Mouse (Mus musculus) forebrain, embryonic 12.5 days (tissue): ENCODE data around the gene Aicda. TPM values are rescaled to one million over a fixed set of nuclear protein-coding genes. Genes with fewer than 3 reads are reported as not detected.

Experiments
- ATAC-seq: fragments of 200-750 bp; cut with Nextera tagmentation; 2 replicates; pipeline ENCODE4 v1.8.0; 2017; ENCODE audit warnings: moderate TSS enrichment; ENCODE audit not compliant: low FRiP score
- H3K27ac ChIP-seq: fragments of 300-500 bp; sonication (generic); 2 replicates; pipeline ENCODE4 v1.5.1; 2016; ENCODE audit warnings: mild to moderate bottlenecking
- H3K27me3 ChIP-seq: fragments of 300-500 bp; sonication (generic); 2 replicates; pipeline ENCODE4 v1.6.1; 2016; ENCODE audit warnings: mild to moderate bottlenecking
- H3K36me3 ChIP-seq: fragments of 300-500 bp; sonication (generic); replicated peaks from 2 replicates; pipeline ENCODE4 v1.6.1; 2016; ENCODE audit warnings: mild to moderate bottlenecking
- H3K4me1 ChIP-seq: fragments of 300-500 bp; sonication (generic); 2 replicates; pipeline ENCODE4 v1.6.1; 2016
- H3K4me2 ChIP-seq: fragments of 300-500 bp; sonication (generic); 2 replicates; pipeline ENCODE4 v1.6.1; 2016; ENCODE audit warnings: mild to moderate bottlenecking, moderate library complexity
- H3K4me3 ChIP-seq: fragments of 300-500 bp; sonication (generic); replicated peaks from 2 replicates; pipeline ENCODE4 v1.5.1; 2016; ENCODE audit warnings: mild to moderate bottlenecking
- H3K9ac ChIP-seq: fragments of 300-500 bp; sonication (generic); 2 replicates; pipeline ENCODE4 v1.6.1; 2016; ENCODE audit warnings: mild to moderate bottlenecking
- H3K9me3 ChIP-seq: fragments of 300-500 bp; sonication (generic); 2 replicates; pipeline ENCODE4 v1.6.1; 2016
- WGBS: fragments of 180-500 bp; shearing (Covaris S2); methylation state at CpG from one replicate; pipeline ENCODE4 v1.1.7; 2016; 5-methylcytosine and 5-hydroxymethylcytosine counted together
- polyA plus RNA-seq: library from polyadenylated mRNA; unstranded; fragments of >200 nt; fragmentation: Nextera tagmentation; extraction: Ambion mirVana; gene quantifications from 2 replicates; pipeline ENCODE4 v1.2.1, GENCODE M21; 2016

Gene Aicda
- polyA plus RNA-seq, 1 experiment from 2014 or later: not detected

GRCm38 (mm10) chr6:122606661-122607060 is 53.1 kb downstream of the Aicda start:
- no peaks in the 10 kb centered on the region for H3K36me3 ChIP-seq
- no peaks in the 10 kb centered on the region for H3K27me3 ChIP-seq
- WGBS: 96% methylated on average over 11 of the region's 11 CpGs
- ATAC-seq: no peak
- no peak overlapping the region for H3K27ac ChIP-seq
- H3K4me2 ChIP-seq: no peak overlapping the region
- peaks cover 8% of the 10 kb centered on the region for H3K4me1 ChIP-seq
- H3K9me3 ChIP-seq: no peaks in the 10 kb centered on the region
- H3K4me3 ChIP-seq: no peak overlapping the region
- no peak overlapping the region for H3K9ac ChIP-seq

GRCm38 (mm10) chr6:122607700-122608099 is 54.1 kb downstream of the Aicda start:
- H3K9ac ChIP-seq: no peak overlapping the region
- no peak overlapping the region for H3K4me3 ChIP-seq
- WGBS: 93% methylated on average over 12 of the region's 12 CpGs
- ATAC-seq: no peak
- H3K27me3 ChIP-seq: no peaks in the 10 kb centered on the region
- H3K4me2 ChIP-seq: no peak overlapping the region
- peaks cover under 1% of the 10 kb centered on the region for H3K4me1 ChIP-seq
- H3K27ac ChIP-seq: no peak overlapping the region
- no peaks in the 10 kb centered on the region for H3K9me3 ChIP-seq
- H3K36me3 ChIP-seq: no peaks in the 10 kb centered on the region

GRCm38 (mm10) chr6:122608434-122609376 is 55.1 kb downstream of the Aicda start:
- no peak overlapping the region for H3K4me2 ChIP-seq
- no peak for ATAC-seq
- no peaks in the 10 kb centered on the region for H3K9me3 ChIP-seq

GRCm38 (mm10) chr6:122609377-122609728 is 55.8 kb downstream of the Aicda start:
- no peak for ATAC-seq
- Histone ChIP-seq H3K4me2 (no peak overlapping the region), H3K36me3 (no peaks in the 10 kb centered on the region), H3K27me3 (no peaks in the 10 kb centered on the region), H3K4me1 (no peaks in the 10 kb centered on the region), H3K9me3 (no peaks in the 10 kb centered on the region), H3K27ac (no peak overlapping the region), H3K4me3 (no peak overlapping the region), H3K9ac (no peak overlapping the region)
- 83% methylated on average over 9 of the region's 9 CpGs for WGBS

More at GRCm38 (mm10) chr6:122608434-122609376, 55.1 kb downstream of the Aicda start:
- Histone ChIP-seq H3K36me3 (no peaks in the 10 kb centered on the region), H3K4me1 (no peaks in the 10 kb centered on the region), H3K9ac (no peak overlapping the region), H3K27me3 (no peaks in the 10 kb centered on the region), H3K27ac (no peak overlapping the region), H3K4me3 (no peak overlapping the region)
- WGBS: 79% methylated on average over 10 of the region's 10 CpGs

- WGBS: 65% methylated on average over 14 of the region's 14 CpGs
- no peak within 1 kb of the TSS for H3K9ac ChIP-seq
- H3K27ac ChIP-seq: no peak within 1 kb of the TSS
- H3K4me1 ChIP-seq: no peaks in the 10 kb centered on the region
- H3K4me2 ChIP-seq: no peak within 1 kb of the TSS
- no peaks in the 10 kb centered on the region for H3K27me3 ChIP-seq
- no peaks in the 10 kb centered on the region for H3K36me3 ChIP-seq
- no peaks in the 10 kb centered on the region for H3K9me3 ChIP-seq
- no peak within 1 kb of the TSS for H3K4me3 ChIP-seq
- no peak for ATAC-seq
Observed at GRCm38 (mm10) chr6:122609771-122610170, 56.2 kb downstream of the Aicda start, which contains the start of gene Gdf3. Gene Gdf3, minus strand, starts transcription at chr6:122610087.

GRCm38 (mm10) chr6:122612426-122612825 is 58.8 kb downstream of the Aicda start:
- H3K27me3 ChIP-seq: no peaks in the 10 kb centered on the region
- no peaks in the 10 kb centered on the region for H3K9me3 ChIP-seq
- no peaks in the 10 kb centered on the region for H3K4me1 ChIP-seq
- no peak for ATAC-seq
- H3K9ac ChIP-seq: no peak overlapping the region
- no peak overlapping the region for H3K4me2 ChIP-seq
- 80% methylated on average over 4 of the region's 4 CpGs for WGBS
- H3K36me3 ChIP-seq: no peaks in the 10 kb centered on the region
- no peak overlapping the region for H3K27ac ChIP-seq
- no peak overlapping the region for H3K4me3 ChIP-seq

Other genes starting within 250 kb of the Aicda start
- 68.7 and 70.6 TPM in 2 replicates for gene M6pr, start 245.1 kb upstream of the Aicda start, polyA plus RNA-seq
- 34.4 and 37.5 TPM in 2 replicates for gene Phc1, start 213.2 kb upstream of the Aicda start, polyA plus RNA-seq
- 81.6 and 84.6 TPM in 2 replicates for gene Rimklb, start 55.0 kb upstream of the Aicda start, polyA plus RNA-seq
- 0.51 and 0.75 TPM in 2 replicates for gene Mfap5, start 48.0 kb upstream of the Aicda start, polyA plus RNA-seq
- gene Apobec1, start 48.6 kb downstream of the Aicda start, polyA plus RNA-seq: 1.6 and 1.9 TPM in 2 replicates
- 0.12 TPM in 1 of 2 replicates, not detected in the other for gene Gdf3, start 56.3 kb downstream of the Aicda start, polyA plus RNA-seq
- gene Dppa3, start 72.6 kb downstream of the Aicda start, polyA plus RNA-seq: not detected in 2 replicates
- gene Nanog, start 153.7 kb downstream of the Aicda start, polyA plus RNA-seq: 0.19 and 0.22 TPM in 2 replicates
- gene Slc2a3, start 247.8 kb downstream of the Aicda start, polyA plus RNA-seq: 17.7 and 24.2 TPM in 2 replicates